Mouse (Mus musculus): ENCODE results near the gene Tns1. TPM values are rescaled to one million over a fixed set of nuclear protein-coding genes. Genes with fewer than 3 reads are reported as not detected.

Tns1 gene
- polyA plus RNA-seq, 1 experiment from 2014 or later = 84.7 TPM

DNA sequence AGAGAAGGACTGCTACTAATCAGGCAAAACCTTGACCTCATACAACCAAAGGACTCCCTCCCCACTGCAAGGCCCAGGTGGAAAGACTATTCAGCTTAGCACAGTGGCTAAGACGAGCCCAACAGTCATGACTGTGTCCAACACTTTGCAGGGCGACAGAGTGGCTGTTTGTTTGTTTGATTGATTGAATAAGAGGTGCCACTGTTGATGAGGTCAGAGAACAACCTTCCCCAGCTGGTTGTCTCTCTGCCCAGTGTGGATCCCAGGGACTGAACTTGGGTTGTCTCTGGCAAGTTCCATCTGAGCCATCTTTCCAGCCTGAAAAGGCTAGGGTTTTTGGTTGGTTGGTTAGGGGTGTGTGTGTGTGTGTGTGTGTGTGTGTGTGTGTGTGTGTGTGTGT lies 14.6 kb downstream of the Tns1 start:
- H3K79me2 ChIP-seq (ENCODE audit: inconsistent target) = no peaks in the 10 kb centered on the region
- WGBS (ENCODE audit: missing documents) = 90% methylated on average over 2 of the region's 2 CpGs
- no peaks in the 10 kb centered on the region for H3K36me3 ChIP-seq (ENCODE audit: inconsistent target)
- no peak overlapping the region for H3K4me3 ChIP-seq (ENCODE audit: inconsistent target)
- no peak overlapping the region for H3K27ac ChIP-seq

- 58% methylated on average over 5 of the region's 5 CpGs for WGBS (ENCODE audit: missing documents)
Observed at GRCm38 (mm10) chr1:74107931-74108618, 16.2 kb downstream of the Tns1 start.

DNA sequence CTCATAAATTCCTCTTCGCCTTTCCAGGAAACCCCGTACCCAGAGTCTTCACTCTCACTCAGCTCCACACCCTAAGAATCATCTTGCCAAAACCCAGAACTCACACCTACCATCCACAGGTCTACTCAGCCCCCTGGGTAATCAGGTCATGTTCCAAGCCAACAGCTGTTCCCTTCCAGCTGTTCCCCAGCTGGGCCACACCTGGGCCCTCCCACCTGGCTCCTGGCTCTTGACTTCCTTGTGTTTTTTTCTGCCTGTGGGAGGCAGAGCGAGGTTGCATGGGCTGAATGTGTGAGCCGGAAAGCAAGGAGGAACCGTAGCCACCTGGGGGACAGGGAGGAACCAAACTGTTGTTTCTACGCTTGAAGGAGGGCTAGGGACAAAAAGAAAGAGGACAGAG lies 18.0 kb downstream of the Tns1 start:
- Histone ChIP-seq H3K79me2 (ENCODE audit: inconsistent target) (no peaks in the 10 kb centered on the region), H3K4me3 (ENCODE audit: inconsistent target) (no peak overlapping the region), H3K27ac (no peak overlapping the region), H3K36me3 (ENCODE audit: inconsistent target) (no peaks in the 10 kb centered on the region)
- 76% methylated on average over 6 of the region's 6 CpGs for WGBS (ENCODE audit: missing documents)

More at GRCm38 (mm10) chr1:74107931-74108618, 16.2 kb downstream of the Tns1 start:
- no peaks in the 10 kb centered on the region for H3K36me3 ChIP-seq (ENCODE audit: inconsistent target)
- no peak overlapping the region for H3K4me3 ChIP-seq (ENCODE audit: inconsistent target)
- H3K27ac ChIP-seq = no peak overlapping the region
- no peaks in the 10 kb centered on the region for H3K79me2 ChIP-seq (ENCODE audit: inconsistent target)

- 82% methylated on average over 4 of the region's 4 CpGs for WGBS (ENCODE audit: missing documents)
- Histone ChIP-seq H3K27ac (no peak overlapping the region), H3K79me2 (ENCODE audit: inconsistent target) (no peaks in the 10 kb centered on the region), H3K4me3 (ENCODE audit: inconsistent target) (no peak overlapping the region), H3K36me3 (ENCODE audit: inconsistent target) (no peaks in the 10 kb centered on the region)
Observed at GRCm38 (mm10) chr1:74105660-74106059, 18.6 kb downstream of the Tns1 start.

DNA sequence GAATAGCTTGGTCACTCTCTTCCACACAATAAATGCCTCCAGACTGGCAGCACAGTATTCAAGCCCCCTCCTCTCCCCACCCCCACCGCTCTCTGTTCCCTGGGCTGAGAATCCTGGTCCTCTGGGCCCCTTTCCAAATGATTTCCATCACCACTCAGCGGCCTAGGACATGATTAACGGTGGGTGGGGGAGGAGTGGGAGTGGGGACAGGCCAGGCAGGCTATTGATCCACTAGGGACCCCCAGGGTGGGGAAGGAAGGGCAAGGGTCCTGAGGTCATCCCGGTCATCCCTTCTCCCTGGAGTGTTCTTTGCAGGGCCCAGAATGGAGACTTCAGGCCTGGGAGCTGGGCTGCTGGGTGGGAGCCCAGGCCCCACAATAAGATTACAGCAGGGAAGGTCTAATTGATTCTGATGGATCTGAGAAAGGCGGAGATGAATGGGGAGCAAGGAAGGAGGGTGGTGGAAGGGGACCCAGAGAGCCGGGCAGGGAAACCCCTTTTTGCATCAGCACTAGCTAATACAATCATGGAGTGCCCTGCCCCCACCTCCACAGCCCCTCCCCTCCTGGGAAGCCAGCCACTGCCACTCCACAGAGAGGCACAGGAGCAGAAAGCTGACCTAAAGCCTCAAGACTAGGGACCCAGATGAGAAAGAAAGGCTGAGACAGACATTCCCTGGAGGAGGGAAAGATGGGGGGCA lies 20.4 kb downstream of the Tns1 start:
- H3K4me3 ChIP-seq (ENCODE audit: inconsistent target) = no peak overlapping the region
- H3K27ac ChIP-seq = no peak overlapping the region
- 84% methylated on average over 6 of the region's 6 CpGs for WGBS (ENCODE audit: missing documents)
- no peaks in the 10 kb centered on the region for H3K36me3 ChIP-seq (ENCODE audit: inconsistent target)
- H3K79me2 ChIP-seq (ENCODE audit: inconsistent target) = no peaks in the 10 kb centered on the region

- Histone ChIP-seq H3K4me3 (ENCODE audit: inconsistent target) (no peak overlapping the region), H3K36me3 (ENCODE audit: inconsistent target) (no peaks in the 10 kb centered on the region), H3K79me2 (ENCODE audit: inconsistent target) (no peaks in the 10 kb centered on the region), H3K27ac (no peak overlapping the region)
- 2% methylated on average over 13 of the region's 14 CpGs for WGBS (ENCODE audit: missing documents)
Observed at GRCm38 (mm10) chr1:74099001-74099435, 25.2 kb downstream of the Tns1 start.

DNA sequence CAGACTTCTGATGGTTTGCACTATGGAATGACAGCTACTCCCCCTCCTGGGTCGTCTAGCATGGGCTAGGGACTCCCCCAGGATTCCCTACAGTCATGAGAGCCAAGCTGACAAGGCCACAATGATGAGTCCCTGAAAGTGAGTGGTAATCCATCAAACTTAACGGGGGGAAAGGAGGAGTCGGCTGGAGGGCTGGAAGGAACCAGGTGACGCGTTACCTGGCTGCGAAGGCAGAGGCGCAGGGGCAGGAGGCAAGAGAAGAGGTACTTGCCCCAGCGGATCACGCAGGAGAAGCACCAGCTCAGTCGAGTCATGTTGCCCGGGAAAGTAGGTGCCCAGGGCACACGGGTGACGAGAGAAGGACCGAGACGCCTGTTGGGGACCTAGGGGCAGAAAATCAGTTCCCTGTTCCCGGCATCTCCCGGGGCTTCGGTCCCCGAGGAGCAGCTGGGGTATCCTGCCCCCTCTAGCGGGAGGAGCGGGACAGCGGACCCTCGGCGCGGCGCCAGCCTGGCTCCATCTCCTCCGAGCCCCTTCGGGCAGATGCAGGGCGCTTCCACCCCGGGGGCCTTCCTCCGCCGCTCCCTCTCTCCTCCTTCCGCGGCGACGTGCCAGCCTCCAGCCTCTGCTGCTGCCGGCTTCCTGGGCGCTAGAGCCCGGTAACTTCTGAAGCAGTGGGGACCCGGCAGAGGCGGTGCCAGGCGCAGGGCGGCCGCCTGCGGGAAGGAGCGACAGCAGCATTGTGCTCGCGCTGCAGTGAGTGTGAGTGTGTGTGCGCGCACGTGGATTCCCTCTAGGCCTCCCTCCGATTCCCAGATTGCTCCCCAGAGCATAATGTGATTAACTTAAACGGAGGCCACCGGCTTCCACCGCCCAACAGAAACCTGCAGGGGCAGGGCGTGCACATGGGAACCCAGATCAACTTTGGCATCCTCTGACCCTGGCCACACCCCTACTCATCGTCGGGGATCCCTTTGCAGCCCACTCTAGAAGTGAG lies 25.9 kb downstream of the Tns1 start:
- 3% methylated on average over 58 of the region's 58 CpGs for WGBS (ENCODE audit: missing documents)
- Histone ChIP-seq H3K36me3 (ENCODE audit: inconsistent target) (no peaks in the 10 kb centered on the region), H3K4me3 (ENCODE audit: inconsistent target) (no peak overlapping the region), H3K79me2 (ENCODE audit: inconsistent target) (no peaks in the 10 kb centered on the region), H3K27ac (no peak overlapping the region)

- Histone ChIP-seq H3K79me2 (ENCODE audit: inconsistent target) (no peaks in the 10 kb centered on the region), H3K27ac (no peak overlapping the region), H3K36me3 (ENCODE audit: inconsistent target) (no peaks in the 10 kb centered on the region), H3K4me3 (ENCODE audit: inconsistent target) (no peak overlapping the region)
- WGBS (ENCODE audit: missing documents) = 91% methylated on average over 3 of the region's 3 CpGs
Observed at GRCm38 (mm10) chr1:74095728-74096127, 28.5 kb downstream of the Tns1 start.

DNA sequence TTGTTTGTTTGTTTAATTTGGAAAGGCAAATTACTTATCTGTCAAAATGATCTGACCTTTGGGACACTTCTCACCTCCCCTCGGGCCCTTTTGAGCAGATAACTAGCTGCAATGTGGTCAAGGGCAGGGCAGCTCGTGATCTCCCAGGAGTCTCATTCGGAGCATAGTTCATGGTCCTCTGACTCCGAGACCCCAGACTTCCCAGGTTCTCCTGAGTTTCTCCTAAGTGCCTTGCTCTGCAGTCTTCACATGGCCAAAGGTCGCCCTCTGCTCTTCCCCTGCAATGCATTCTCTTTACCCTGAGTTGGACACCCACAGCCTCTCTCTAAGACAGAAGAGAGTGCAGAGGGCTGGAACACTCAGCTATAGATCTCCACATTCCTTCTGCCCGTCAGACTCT lies 29.0 kb downstream of the Tns1 start:
- Histone ChIP-seq H3K36me3 (ENCODE audit: inconsistent target) (no peaks in the 10 kb centered on the region), H3K27ac (no peak overlapping the region), H3K79me2 (ENCODE audit: inconsistent target) (no peaks in the 10 kb centered on the region), H3K4me3 (ENCODE audit: inconsistent target) (no peak overlapping the region)
- 93% methylated on average over 6 of the region's 6 CpGs for WGBS (ENCODE audit: missing documents)

GRCm38 (mm10) chr1:74094497-74095270 lies 29.6 kb downstream of the Tns1 start:
- Histone ChIP-seq H3K79me2 (ENCODE audit: inconsistent target) (no peaks in the 10 kb centered on the region), H3K27ac (no peak overlapping the region), H3K4me3 (ENCODE audit: inconsistent target) (no peak overlapping the region), H3K36me3 (ENCODE audit: inconsistent target) (no peaks in the 10 kb centered on the region)
- WGBS (ENCODE audit: missing documents) = 63% methylated on average over 7 of the region's 7 CpGs

GRCm38 (mm10) chr1:74093447-74093846 lies 30.8 kb downstream of the Tns1 start:
- no peak overlapping the region for H3K4me3 ChIP-seq (ENCODE audit: inconsistent target)
- H3K79me2 ChIP-seq (ENCODE audit: inconsistent target) = no peaks in the 10 kb centered on the region
- 89% methylated on average over 5 of the region's 5 CpGs for WGBS (ENCODE audit: missing documents)
- H3K36me3 ChIP-seq (ENCODE audit: inconsistent target) = no peaks in the 10 kb centered on the region
- no peak overlapping the region for H3K27ac ChIP-seq

DNA sequence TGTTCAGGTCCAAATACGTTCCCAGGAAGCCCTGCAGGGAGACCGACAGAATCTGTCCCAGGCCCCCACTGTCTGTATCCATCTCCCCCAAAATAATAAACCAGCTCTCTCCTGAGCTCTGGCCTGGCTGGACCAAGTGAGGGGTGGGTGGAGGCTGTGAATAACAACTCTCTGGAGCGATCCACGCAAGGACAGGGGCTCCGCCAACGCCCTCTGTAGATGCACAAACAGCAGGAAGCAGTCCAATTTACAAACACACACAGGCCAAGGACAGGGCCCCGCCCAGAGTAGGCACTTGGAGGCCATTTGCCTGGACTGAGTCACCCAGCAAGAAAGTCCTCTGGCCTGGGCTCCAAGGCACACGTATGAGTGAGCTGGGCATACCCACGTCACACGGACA lies 32.0 kb downstream of the Tns1 start:
- Histone ChIP-seq H3K36me3 (ENCODE audit: inconsistent target) (no peaks in the 10 kb centered on the region), H3K79me2 (ENCODE audit: inconsistent target) (no peaks in the 10 kb centered on the region), H3K4me3 (ENCODE audit: inconsistent target) (no peak overlapping the region), H3K27ac (no peak overlapping the region)
- WGBS (ENCODE audit: missing documents) = 84% methylated on average over 10 of the region's 10 CpGs

GRCm38 (mm10) chr1:74091611-74092224 lies 32.5 kb downstream of the Tns1 start:
- WGBS (ENCODE audit: missing documents) = 54% methylated on average over 6 of the region's 6 CpGs
- no peak overlapping the region for H3K4me3 ChIP-seq (ENCODE audit: inconsistent target)
- H3K36me3 ChIP-seq (ENCODE audit: inconsistent target) = no peaks in the 10 kb centered on the region
- H3K79me2 ChIP-seq (ENCODE audit: inconsistent target) = no peaks in the 10 kb centered on the region
- no peak overlapping the region for H3K27ac ChIP-seq

DNA sequence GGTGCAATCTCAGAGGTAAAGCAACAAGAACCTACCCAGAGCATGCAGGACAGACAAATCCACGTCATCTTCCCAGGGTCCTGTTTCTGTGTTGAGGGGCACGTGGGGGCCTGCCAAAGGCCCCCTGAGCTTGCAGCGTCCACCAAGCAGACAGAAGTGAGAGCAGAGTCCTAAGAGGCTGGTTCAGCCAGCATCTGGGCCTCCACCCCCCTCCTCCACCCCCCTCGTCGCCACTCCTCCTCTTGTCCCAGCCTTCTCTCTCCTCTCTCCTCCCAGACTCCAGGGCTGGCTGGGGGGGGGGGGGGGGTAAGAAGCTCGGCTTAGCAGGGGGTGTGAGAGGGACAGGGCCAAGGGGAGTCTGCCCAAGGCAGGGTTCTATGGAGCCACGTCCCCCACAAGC lies 33.1 kb downstream of the Tns1 start:
- Histone ChIP-seq H3K4me3 (ENCODE audit: inconsistent target) (no peak overlapping the region), H3K27ac (no peak overlapping the region), H3K79me2 (ENCODE audit: inconsistent target) (no peaks in the 10 kb centered on the region), H3K36me3 (ENCODE audit: inconsistent target) (no peaks in the 10 kb centered on the region)
- 82% methylated on average over 7 of the region's 7 CpGs for WGBS (ENCODE audit: missing documents)

All from macrophage (primary cell).